Mouse (Mus musculus) retina, postnatal 7 days (tissue): Measurements from ENCODE around the gene Actr5.

Experiments
- DNase-seq: peaks from one replicate; pipeline ENCODE4 v3.0.0-alpha.2; 2012; ENCODE audit warnings: low read depth, low spot score

Gene Actr5

GRCm38 (mm10) chr2:158613541-158614417 lies 10.9 kb upstream of the Actr5 start:
- peak; percentile 70 for DNase-seq

GRCm38 (mm10) chr2:158614418-158614955 lies 10.2 kb upstream of the Actr5 start:
- DNase-seq: no peak

DNA sequence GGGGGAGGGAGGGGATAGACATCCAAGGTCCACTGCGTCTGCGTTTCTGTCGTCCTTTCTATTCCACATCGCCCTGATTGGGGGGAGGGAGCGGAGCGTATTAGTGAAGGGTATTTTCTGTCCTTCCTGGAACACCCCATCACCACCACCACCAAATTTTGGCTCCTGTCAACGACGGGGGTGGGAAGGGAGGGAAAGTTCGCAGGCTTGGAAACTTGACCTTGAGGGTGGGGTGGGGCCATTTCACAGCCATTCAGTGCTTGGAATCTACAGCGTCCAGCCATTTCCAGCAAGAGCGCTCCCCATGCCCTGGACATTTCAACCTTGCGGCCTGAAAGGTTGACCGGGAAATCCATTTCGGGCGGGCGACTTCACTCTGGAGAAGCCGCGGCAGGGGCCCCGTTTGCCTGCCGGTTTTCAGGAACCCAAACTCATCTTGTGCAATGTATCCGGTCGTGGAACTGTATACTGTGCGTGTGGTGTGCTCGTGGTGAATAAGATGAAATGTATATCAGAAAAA lies 9.5 kb upstream of the Actr5 start:
- no peak for DNase-seq

- no peak for DNase-seq
Observed at GRCm38 (mm10) chr2:158615702-158616101, 9.0 kb upstream of the Actr5 start.

DNA sequence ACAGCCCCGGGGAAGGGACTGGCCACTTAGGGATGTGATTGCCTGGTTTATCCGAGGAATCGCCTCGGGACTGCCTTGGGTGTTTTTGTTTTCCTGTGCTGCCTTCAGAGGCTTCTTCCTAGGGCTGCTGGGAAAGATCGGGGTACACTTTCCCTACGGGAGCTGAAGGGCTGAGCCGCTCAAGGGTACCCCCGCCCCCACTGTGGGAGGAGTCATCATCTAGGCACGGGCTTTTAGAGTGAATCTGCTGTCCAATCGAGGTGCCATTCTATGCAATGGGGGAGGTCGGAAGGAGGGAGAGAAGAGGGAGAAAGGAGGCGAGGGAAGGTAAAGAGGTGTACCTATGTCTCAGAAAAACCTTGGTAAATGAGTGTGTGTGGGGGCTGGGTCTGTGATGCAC lies 8.4 kb upstream of the Actr5 start:
- no peak for DNase-seq

DNA sequence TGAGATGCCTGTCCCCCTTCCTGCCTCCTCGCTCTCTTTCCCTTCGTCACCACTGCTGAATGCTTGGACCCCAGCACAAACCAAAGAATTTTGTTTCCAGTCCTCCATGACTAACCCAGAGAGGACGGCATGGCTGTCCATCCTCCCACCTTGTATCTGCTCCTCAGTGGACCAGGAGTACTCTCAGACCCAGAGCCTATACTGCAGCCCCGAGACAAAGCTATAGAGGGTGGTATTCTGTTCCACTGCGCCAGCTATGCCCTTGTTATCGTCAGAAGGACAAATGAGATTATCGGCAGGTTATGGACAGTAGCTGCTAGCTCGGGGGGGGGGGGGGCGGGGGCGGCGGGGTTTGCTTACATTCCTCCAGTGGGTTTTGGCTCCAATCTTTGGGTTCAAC lies 7.9 kb upstream of the Actr5 start:
- no peak for DNase-seq

- no peak for DNase-seq
Observed at GRCm38 (mm10) chr2:158625231-158625630, 543 bp downstream of the Actr5 start.

DNA sequence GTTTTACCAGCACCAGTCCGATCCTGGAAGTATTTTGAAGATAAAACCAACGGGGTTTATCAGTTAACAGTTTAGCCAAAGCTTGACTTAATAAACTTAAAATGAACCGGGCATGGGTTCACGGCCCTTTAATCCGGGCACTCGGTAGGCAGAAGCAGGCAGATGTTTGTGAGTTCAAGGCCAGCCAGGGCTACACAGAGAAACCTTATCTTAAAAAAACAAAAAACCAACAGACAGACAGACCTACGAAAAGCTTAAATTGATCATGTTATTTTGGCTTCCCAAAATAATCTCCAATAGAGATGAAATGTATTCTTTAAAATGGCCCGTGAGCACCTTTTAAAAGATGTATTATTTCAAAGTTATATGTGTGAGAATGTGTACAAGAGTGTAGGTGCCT lies 1.0 kb downstream of the Actr5 start:
- no peak for DNase-seq

DNA sequence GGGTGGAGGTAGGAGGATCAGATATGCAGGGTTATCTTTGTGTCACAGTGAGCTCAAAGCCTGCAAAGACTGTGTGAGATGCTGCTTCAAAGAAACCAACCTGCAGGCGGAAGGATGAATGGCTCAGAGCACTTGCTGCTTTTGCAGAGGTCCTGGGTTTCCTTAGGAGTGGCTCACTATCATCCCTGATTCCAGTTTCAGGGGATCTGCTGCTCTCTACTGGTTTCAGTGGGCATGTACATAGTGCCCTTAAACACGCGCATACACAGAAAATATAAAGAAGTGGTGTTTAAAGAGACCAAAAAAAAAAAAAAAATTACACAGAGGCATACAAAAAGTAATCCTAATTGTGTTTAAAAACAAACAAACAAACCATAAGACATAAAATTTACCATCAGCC lies 4.2 kb downstream of the Actr5 start:
- DNase-seq: no peak

DNA sequence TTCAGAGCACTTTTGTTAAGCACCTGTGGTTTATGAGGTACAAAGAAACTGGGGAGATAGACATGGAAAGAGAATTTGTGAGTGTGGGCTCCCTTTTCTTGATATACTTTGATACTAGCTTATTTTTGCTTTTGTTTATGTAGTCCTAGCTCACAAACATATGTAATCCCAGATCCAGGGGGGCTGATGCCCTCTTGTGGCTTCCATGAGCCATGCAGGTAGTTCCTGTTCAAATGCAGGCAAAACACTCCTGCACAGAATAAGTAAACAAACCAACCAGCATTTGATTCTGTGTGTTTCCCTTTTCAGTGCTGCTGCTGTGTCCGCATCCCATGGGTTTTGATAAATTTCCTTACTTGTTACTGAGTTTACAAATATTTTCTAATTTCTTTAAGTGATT lies 4.7 kb downstream of the Actr5 start:
- no peak for DNase-seq

GRCm38 (mm10) chr2:158631873-158632272 lies 7.2 kb downstream of the Actr5 start:
- no peak for DNase-seq

- peak; percentile 58 for DNase-seq
Observed at GRCm38 (mm10) chr2:158641869-158642268, 17.2 kb downstream of the Actr5 start.

GRCm38 (mm10) chr2:158642587-158642986 lies 17.9 kb downstream of the Actr5 start:
- no peak for DNase-seq

DNA sequence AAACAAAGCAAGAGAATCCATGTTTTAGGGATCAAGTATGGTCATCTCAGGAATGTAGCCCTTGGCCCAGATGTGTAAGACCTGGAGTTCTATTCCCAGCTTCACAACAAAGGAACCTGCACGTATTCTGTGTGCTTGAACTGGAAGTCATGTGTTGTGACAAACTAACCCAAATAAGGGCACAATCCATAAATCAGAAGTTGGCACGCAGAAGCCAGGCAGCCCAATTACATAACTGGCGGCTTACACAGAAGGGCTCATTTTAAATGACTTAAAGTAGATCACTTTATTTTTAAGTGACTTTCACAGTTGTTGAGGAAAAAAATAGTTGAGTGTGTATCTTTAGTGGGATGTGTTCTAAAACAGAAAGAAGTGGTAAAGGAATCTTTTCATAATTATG lies 19.1 kb downstream of the Actr5 start:
- no peak for DNase-seq

DNA sequence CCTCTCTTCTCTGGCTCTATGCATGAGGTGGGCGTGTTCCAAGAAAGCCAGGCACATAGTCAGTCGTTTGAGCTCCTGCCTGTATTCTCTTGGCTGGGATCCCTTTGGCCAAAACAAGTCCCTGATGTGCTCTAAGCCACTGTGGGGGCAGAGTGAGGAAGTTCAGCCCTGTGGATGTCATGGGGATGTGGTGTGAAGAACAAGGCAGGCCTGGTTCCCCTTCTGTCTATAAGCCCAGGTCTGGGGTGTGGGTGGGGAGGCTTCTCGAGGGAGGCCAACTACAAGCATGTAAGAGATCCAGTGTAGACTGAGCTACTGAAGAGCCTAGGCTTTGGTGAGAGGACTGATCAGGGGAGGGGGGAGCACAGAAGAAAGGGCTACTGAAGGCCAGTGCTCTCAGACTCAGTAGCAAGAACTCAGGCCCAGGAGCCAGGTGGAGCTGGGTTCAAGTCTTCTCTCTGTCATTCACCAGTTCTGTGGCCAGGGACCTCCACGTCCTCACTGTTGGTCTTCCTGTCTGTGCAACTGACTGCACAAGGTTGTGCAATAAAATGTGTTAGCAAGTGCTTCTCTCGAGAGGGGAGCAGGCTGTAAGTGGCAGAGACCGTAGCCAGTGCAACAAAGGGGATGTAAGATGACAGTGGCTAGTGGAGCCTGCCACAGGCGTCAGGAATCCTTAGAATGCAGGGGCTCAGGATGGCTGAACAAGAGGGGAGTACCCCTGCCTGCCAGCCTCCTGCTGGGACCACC lies 26.6 kb downstream of the Actr5 start:
- DNase-seq: no peak

DNA sequence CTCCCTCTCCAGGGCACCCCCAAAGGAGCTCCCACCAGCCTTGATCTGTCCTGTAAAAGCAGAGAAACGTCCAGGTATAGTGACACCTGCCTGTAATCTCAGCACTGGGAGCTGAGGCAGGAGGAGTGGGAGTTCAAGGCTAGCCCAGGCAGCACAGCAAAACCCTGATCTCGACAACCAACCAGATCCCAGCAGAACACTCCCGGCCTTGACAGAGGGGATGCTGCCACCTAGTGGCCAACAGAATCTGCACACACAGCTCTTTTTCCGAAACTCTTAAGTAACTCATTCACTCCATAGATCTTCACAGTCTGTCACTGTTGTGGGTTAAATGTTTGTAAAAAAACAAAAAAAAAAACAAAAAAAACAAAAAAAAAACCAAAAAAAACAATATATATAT lies 28.3 kb downstream of the Actr5 start:
- peak; percentile 65 for DNase-seq

DNA sequence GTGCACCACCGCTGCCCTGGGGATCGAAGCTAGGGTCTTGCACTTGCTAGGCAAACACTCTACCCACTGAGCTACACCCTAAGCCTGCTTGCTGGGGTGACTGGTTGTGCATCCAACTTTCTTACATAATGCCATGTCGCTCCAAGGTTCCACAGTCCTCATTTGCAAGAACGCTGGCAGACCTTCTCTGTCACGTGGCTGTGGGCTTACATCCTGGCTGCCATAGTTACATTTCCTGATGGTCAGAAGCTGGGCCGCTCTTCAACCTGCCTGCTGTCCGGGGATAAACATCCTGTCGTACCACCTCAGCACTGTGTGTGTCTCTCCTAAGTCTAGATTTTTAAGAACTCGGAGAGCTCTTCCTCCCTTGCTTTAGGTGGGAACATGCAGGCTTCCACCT lies 30.0 kb downstream of the Actr5 start:
- DNase-seq: no peak

- DNase-seq: no peak
Observed at GRCm38 (mm10) chr2:158655806-158656205, 31.1 kb downstream of the Actr5 start.

GRCm38 (mm10) chr2:158658822-158659221 lies 34.1 kb downstream of the Actr5 start:
- DNase-seq: no peak

DNA sequence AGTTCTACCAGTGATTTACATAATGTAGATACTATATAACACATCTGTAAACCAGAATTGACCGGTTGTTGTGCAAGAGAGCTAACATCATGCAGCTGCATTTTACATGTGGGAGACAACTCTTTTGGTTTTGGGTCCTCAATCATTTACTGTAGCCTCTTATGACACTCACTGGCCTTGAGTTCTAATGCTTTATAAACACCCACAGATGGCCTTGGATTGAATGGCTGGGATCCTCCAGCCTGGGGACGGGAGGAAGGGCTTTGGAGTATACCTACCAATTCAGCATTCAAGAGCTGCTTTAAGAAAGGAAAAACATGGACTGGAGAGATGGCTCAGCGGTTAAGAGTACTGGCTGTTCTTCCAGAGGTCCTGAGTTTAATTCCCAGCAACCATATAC lies 34.7 kb downstream of the Actr5 start:
- no peak for DNase-seq

DNA sequence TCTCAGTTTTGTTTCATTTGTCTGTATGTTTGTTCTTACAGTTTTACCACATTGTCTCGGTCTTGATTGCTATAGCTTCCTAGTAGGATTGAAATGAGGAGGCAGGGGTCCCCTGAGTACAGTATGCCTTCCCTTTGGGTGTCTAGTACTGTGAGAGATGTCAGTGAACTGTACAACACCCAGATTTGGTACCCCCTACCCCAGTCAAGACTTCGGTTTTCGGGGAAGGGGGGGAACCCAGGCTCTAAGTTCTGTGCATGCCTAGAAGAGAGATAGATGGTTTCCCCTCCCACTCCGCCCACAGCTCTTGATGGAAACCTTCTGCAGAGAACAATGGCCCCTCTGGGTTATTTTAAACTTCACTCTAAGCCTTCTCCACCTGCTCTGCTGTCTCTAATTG lies 40.4 kb downstream of the Actr5 start, which contains the start of gene Ppp1r16b:
Ppp1r16b (plus strand) TSS at position 301 of the 400 bp plus-strand sequence.
- DNase-seq: no peak

GRCm38 (mm10) chr2:158666071-158666800 lies 41.5 kb downstream of the Actr5 start:
- no peak for DNase-seq
